Mouse (Mus musculus): ENCODE measurements around the gene Ppil4.
A peak's percentile ranks its signal among the peaks of the same experiment; 100 is the strongest.

Ppil4 gene

DNA sequence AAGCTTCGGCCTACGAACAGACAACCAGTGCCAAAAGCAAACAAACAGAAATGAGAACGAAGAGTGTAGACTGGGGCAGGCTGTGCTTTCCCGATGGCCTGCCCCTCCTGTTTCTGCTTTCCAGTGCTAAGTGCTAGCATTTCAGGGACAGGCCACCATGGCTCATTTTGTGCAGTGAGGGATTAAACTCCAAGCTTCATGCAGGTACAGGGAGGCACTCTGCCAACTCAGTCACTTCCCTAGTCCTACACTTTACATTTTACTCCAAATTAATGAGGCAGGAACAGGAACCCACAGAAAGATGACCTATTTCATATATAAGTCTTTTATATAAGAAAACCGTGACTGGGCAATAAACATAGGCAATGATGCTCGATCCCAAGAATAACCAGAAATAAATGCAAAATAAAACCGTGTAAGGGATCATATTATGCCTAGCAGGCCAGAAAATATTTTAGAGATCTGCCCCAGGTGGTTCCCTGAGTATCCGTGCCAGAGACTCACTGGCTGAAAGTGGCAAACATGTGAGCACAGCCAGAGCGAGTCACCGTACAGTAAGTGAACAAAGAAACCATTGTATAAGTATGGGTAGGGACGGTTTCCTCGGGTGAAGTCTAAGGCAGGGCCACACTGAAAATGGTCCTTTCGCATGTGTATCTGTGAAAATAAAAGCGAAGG is 68.7 kb downstream of the Ppil4 start:
- no peak for DNase-seq (ENCODE audit: low read depth, low spot score)

DNA sequence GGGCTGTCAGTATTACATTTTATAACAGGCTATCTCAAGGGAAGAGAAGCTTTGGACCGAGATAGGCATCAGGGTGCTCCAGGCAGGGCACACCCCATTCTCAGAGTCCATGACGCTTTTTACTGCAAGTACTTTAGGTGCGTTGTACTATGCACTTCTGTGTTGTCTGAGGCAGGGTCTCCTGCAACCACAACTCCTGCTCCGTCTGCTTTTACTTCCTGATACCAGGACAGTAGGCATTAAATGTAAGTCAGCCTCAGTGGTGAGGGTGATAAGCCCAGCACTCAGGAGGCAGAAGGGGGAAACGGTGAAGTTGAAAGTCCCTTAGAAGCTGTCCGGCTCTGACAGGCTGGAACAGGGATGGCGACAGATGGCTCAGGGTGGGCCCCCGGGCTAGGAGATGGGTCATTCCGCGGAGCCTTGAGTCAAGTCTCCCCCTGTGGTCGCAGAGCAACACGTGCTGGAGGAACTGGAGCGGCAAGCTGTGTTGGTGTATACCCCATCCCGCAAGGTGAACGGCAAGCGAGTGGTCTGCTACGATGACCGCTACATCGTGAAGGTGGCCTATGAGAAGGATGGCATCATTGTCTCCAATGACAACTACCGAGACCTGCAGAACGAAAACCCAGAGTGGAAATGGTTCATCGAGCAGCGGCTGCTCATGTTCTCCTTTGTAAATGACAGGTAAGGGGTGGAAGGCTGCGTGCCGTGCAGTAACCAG is 69.4 kb downstream of the Ppil4 start:
- DNase-seq (ENCODE audit: low read depth, low spot score), result peak; percentile 17

DNA sequence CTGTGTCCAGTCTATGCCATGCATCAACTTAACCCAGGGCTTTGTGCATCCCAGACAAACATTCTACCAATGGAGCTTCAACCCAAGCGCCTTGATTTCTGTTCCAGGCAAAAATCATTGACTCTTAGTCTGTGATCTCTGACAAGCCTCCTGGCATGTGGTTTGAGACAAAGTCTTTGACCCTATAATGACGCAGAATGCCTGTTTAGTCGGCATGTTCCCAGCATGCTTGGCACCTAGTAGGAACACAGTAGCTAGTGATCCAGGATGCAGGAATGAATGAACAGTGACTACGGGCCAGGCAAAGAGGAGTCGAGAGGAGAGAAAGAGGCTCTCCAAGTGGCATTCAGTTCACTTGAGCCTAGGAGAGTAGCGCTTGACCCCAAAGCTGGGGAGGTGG is 70.7 kb downstream of the Ppil4 start:
- DNase-seq (ENCODE audit: low read depth, low spot score), result no peak

DNA sequence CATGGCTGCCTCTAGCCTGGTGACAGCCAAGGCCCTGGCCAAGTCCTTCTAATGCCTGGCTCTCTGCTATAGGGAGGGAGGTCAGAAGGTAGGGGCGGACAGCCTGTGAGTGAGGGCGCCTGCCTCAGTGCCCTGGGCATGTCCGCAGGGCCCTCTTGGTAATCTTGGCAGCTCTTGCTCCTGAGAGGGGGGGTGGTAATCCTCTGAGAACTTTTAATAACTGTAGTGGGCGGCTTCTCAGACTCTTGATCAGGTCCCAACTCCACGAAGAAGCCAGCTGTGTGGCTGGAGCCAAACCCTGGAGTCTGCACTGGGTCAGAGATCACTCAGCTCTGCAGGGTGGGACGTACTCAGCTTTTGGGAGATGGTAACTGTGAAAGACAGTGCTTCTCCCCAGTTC is 71.5 kb downstream of the Ppil4 start:
- DNase-seq (ENCODE audit: low read depth, low spot score), result no peak

DNA sequence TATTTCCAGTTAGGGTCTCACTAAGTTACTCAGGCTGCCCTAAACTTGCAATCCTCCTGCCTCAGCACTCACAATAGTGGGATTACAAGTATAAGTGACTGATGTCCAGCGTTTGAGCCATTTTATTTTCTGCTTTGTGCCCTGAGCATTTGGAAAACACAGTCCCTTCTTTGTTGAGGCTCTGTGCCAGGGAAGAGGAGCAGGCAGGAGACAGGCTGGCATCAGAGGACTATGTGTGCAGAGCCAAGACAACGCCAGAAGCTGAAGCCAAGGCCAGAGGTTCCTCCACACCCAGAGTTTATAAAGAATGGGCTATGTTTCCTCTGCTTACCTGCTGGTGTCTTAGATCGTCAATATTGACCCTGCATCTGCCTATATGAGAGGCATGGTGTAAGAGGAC is 72.1 kb downstream of the Ppil4 start:
- no peak for DNase-seq (ENCODE audit: low read depth, low spot score)

DNA sequence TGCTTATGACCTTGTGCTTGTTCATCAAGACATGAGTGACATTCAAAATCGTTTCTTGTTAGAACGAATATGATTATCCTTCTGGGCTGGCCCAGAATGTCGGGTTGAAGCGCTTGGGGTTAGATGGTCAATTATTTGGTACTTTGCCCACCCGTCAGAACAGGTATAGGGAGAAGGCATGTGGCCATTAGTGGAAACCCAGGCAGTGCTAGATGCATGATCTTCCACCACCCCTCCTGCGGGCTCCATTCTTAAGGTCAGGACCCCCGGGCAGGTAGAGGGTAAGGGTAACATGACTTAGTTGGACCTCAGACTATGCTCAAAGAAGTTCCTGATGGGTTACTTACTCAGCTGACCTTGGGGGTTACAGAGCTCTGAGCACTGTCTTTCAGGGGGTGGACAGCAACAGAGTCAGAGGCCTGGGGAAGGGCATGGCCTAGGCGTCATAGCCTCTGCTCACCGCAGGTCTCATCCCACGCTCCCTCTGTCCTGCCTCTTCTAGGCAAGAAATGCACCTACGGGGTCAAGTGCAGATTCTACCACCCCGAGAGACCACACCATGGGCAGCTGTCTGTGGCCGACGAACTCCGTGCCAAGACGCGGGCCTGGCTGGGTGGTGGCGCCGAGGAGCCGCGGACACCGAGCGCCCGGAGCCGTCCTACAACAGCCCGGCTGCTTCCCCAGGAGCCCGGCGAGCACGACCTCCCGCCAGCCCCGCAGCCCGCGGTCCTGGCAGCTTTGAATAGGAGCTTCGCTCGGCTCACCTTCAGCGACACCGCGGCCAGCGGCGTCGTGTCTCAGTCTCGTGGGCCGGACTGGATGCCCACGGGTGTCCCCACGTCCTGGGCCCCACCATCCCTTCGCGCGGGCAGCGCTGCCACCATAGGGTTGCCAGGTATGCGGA is 74.3 kb downstream of the Ppil4 start:
- peak; percentile 43 for DNase-seq (ENCODE audit: low read depth, low spot score)

DNA sequence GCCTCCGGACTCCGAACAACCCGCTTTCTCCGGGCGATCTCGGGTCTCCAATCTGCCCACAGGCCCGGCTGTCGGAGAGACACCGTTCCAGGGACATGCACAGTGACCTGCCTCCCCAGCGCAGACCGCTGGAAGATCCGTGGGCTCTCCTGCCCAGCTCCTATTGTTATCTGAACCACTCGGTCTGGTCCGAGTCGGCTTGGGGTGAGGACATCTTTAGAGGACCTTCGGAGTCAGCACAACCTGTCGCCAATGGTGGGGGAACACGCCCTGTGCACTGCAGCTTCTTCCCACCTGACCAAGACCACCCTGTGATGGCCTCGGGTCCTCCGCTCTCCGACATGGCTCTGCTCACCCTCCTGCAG is 75.0 kb downstream of the Ppil4 start:
- DNase-seq (ENCODE audit: low read depth, low spot score), result peak; percentile 26

DNA sequence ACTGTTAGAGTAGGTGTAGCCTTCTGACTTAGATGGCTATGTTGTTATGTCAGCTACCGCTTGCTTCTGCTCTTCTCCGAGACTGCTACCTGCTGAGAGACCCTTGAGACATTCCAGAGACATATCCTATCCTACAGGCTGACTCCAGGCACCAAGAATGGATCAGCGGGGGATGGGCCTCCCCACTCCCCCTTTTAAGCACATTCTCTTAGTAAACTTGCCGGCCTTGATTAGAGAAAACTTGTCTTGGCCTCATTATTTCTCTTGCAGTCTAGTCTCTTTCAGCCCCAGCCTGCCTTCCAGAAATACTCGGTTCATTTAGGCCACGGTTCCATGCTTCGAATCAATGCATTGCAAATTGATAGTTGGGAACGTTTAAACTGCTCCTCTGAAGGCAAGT is 77.1 kb downstream of the Ppil4 start:
- DNase-seq (ENCODE audit: low read depth, low spot score), result peak; percentile 11

DNA sequence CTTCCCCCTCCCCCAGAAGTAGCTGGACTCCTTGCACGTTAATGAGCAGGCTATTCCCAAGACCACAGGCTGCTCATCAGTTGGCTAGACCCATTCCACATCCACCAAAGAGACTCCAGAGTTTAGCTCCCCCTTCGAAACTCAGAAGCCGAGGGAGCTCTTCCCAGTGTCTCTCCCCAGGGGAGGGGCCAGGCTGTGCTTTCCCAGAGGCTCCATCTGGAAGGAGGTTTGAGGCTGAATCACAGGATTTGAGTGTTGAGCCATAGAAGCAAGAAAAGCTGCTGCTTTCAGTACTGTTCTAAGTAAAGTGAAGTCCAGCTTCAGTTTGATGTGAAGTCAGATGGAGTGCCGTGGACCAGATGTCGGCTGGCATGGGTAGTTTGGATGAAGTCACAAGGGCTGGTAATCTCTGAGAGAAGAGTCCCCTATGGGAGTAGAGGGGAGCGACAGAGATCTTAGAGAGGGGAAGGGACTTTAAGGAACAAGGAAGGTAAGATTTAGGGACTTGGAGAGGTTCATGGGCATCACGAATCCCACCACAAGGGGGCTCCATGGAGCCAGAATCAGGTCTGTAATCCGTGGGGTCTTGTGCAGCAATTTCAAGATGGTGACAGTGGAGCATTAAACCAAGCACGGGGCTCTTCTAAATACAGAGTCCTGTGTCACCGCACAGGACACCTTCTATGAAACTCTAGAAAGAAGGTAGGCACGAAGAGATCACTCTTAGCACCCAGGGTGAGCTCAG is 78.1 kb downstream of the Ppil4 start:
- peak; percentile 81 for DNase-seq (ENCODE audit: low read depth, low spot score)

DNA sequence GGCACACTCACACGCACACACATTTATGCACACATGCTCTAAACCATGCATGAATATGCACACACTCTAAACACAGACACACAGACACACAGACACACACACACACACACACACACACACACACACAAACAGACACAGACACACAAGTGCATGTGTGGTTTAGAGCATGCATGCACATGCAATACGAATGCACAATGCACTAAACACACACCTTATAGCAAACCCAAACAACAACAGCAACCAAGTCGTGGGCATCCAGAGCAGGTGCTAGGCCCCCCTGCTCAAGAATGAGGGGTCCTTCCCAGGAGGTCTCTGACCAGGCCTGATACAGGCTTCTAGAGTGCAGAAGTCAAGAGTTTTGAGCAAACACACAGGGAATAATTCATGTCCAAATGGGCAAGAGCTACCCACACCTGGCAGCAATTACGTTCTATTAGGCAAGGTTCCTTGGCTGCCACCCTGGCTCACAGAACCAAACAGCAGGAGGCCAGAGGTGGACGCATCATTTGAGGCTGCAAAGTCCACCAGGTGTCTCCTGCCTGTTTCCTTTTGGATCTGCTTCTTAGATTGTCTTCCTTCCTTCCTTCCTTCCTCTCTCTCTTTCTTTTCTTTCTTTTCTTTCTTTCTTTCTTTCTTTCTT is 78.8 kb downstream of the Ppil4 start:
- no peak for DNase-seq (ENCODE audit: low read depth, low spot score)

Measured in ZHBTc4 (cell line).